Mouse (Mus musculus): ENCODE data around the gene Naa35. TPM values are rescaled to one million over a fixed set of nuclear protein-coding genes. Genes with fewer than 3 reads are reported as not detected.

Naa35 gene
- polyA plus RNA-seq, 1 experiment from 2014 or later, result 120 TPM

DNA sequence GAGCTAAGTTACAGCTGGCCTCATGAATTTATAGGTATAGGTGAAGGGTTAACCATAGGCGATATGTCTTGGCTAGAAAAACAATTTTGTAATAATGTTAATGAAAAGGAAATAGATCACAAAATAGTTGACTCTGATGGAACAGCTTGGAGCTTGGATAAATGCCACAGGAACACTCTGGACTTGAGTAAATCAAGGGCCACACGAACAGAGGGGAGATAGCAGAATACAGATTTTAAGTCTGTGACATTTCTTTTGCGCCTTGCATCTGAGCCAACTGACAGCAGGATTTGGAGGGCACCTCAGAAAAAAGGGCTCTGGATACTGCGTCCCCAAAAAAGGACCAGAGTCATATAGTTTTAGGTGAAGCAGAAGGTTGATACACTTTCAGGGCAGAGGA lies 20.6 kb upstream of the Naa35 start:
- Histone ChIP-seq H3K4me2 (replicated peaks; ENCODE audit: low read depth, low read length) (no peak overlapping the region), H3K36me3 (ENCODE audit: control insufficient read depth, insufficient read depth, low read length) (no peaks in the 10 kb centered on the region), H3K27ac (ENCODE audit: low read depth, low read length) (no peak overlapping the region), H3K27me3 (ENCODE audit: control insufficient read depth, insufficient read depth, low read length) (no peaks in the 10 kb centered on the region), H3K9ac (ENCODE audit: low read depth, low read length) (no peak overlapping the region), H3K4me1 (replicated peaks; ENCODE audit: control insufficient read depth, insufficient read depth, low read length) (no peaks in the 10 kb centered on the region), H3K9me3 (ENCODE audit: control insufficient read depth, low read length) (no peaks in the 10 kb centered on the region), H3K4me3 (ENCODE audit: low read depth, low read length) (no peak overlapping the region)
- 93% methylated on average over 4 of the region's 4 CpGs for WGBS
- ATAC-seq (ENCODE audit: low FRiP score), result no peak
- no peak for DNase-seq (ENCODE audit: low spot score)

DNA sequence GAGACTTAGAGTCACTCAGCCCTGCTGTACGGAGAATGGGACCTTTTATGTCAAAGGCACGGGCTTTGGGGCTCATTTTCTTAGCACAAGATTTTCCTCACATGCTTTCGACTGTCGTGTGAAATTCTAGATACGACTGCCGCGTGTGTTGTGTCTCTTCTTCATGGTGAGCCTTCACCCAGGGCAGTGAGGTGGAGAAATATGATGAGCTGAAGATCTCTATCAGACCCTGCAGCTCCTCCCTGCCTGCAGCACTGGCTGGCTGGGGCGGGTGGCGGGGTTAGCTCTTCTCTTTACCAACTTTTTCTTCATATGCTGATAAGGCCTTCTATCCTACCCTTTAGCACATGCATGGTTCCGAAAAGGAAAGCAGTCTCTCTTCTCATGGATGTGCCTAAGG lies 20.1 kb upstream of the Naa35 start:
- ATAC-seq (ENCODE audit: low FRiP score), result no peak
- H3K4me2 ChIP-seq (replicated peaks; ENCODE audit: low read depth, low read length), result no peak overlapping the region
- H3K27ac ChIP-seq (ENCODE audit: low read depth, low read length), result no peak overlapping the region
- no peaks in the 10 kb centered on the region for H3K36me3 ChIP-seq (ENCODE audit: control insufficient read depth, insufficient read depth, low read length)
- no peak for DNase-seq (ENCODE audit: low spot score)
- 80% methylated on average over 10 of the region's 10 CpGs for WGBS
- no peaks in the 10 kb centered on the region for H3K4me1 ChIP-seq (replicated peaks; ENCODE audit: control insufficient read depth, insufficient read depth, low read length)
- H3K9ac ChIP-seq (ENCODE audit: low read depth, low read length), result no peak overlapping the region
- H3K4me3 ChIP-seq (ENCODE audit: low read depth, low read length), result no peak overlapping the region
- no peaks in the 10 kb centered on the region for H3K27me3 ChIP-seq (ENCODE audit: control insufficient read depth, insufficient read depth, low read length)
- no peaks in the 10 kb centered on the region for H3K9me3 ChIP-seq (ENCODE audit: control insufficient read depth, low read length)

DNA sequence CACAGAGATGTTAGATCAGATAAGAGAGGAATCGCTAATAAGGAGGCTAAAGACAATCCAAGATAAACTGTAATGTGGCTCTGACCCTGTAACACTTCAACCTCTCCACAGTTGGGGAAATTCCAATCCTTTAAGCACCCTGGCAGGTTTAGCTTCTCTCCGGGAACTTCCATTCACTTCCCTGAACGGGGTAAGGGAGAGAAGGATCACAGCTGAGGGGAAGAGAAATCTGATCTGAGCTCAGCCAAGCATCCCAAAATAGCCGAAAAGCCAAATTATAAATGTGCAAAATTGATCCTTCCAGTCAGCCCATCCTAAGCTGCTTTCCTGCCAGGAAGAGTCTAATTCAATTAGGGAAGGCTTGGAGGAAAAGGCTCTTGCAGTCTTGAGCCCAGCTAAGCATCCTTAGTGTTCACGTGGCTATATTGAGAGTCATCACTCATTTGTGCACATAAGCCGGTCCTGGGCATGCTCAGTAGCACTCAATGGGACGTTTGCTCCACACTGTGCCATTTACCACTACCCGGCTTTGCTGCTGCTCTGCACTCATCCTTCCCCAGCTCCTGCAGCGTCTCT lies 19.0 kb upstream of the Naa35 start:
- Histone ChIP-seq H3K4me3 (ENCODE audit: low read depth, low read length) (no peak overlapping the region), H3K9me3 (ENCODE audit: control insufficient read depth, low read length) (no peaks in the 10 kb centered on the region), H3K27ac (ENCODE audit: low read depth, low read length) (no peak overlapping the region), H3K4me1 (replicated peaks; ENCODE audit: control insufficient read depth, insufficient read depth, low read length) (no peaks in the 10 kb centered on the region), H3K4me2 (replicated peaks; ENCODE audit: low read depth, low read length) (no peak overlapping the region), H3K27me3 (ENCODE audit: control insufficient read depth, insufficient read depth, low read length) (no peaks in the 10 kb centered on the region), H3K9ac (ENCODE audit: low read depth, low read length) (no peak overlapping the region), H3K36me3 (ENCODE audit: control insufficient read depth, insufficient read depth, low read length) (no peaks in the 10 kb centered on the region)
- DNase-seq (ENCODE audit: low spot score) (no peak), ATAC-seq (ENCODE audit: low FRiP score) (no peak)
- WGBS, result 71% methylated on average over 9 of the region's 9 CpGs

DNA sequence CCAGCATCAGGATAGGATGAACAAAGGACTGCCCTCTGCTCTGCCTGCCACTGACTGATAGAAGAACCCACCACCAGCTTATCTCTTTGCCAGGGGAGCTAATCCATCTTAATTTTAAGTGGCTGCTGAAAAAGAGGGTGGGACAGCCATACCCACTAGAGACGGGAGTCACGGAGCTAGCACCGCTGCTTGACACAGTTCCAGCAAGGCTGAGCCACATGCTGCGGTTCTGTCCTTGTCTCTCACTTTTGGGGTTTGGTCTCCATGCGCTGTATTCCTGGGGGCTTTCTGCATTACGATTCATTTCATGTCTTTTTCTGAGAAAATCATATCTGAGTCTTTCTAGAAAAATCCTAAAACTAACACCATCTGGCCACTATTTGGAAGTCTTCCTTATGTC lies 14.0 kb upstream of the Naa35 start:
- Histone ChIP-seq H3K9me3 (ENCODE audit: control insufficient read depth, low read length) (no peaks in the 10 kb centered on the region), H3K9ac (ENCODE audit: low read depth, low read length) (no peak overlapping the region), H3K4me2 (replicated peaks; ENCODE audit: low read depth, low read length) (no peak overlapping the region), H3K27ac (ENCODE audit: low read depth, low read length) (no peak overlapping the region), H3K27me3 (ENCODE audit: control insufficient read depth, insufficient read depth, low read length) (no peaks in the 10 kb centered on the region), H3K4me1 (replicated peaks; ENCODE audit: control insufficient read depth, insufficient read depth, low read length) (no peaks in the 10 kb centered on the region), H3K36me3 (ENCODE audit: control insufficient read depth, insufficient read depth, low read length) (no peaks in the 10 kb centered on the region), H3K4me3 (ENCODE audit: low read depth, low read length) (no peak overlapping the region)
- ATAC-seq (ENCODE audit: low FRiP score) (no peak), DNase-seq (ENCODE audit: low spot score) (no peak)
- 94% methylated on average over 6 of the region's 6 CpGs for WGBS

DNA sequence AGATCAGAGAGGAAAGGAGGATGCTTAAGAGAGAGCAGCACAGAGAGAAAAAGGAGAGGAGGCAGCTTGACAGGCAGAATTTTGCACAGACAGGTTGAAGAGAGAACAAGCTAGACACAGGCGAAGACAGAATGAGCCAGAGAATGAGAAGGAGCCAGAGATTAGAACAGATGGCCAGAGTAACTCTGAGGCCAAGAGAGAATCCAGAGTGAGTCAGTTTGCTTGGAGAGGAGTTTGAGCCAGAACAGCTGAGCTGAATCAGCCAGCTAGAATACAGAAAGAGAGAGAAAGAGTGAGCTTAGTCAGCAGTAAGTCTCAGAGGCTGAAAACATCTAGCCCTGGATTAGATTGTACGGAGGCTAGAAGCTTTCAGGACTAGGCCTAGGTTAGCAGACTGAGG lies 12.5 kb upstream of the Naa35 start:
- Histone ChIP-seq H3K9me3 (ENCODE audit: control insufficient read depth, low read length) (no peaks in the 10 kb centered on the region), H3K4me2 (replicated peaks; ENCODE audit: low read depth, low read length) (no peak overlapping the region), H3K4me3 (ENCODE audit: low read depth, low read length) (no peak overlapping the region), H3K27ac (ENCODE audit: low read depth, low read length) (no peak overlapping the region), H3K4me1 (replicated peaks; ENCODE audit: control insufficient read depth, insufficient read depth, low read length) (no peaks in the 10 kb centered on the region), H3K9ac (ENCODE audit: low read depth, low read length) (no peak overlapping the region), H3K27me3 (ENCODE audit: control insufficient read depth, insufficient read depth, low read length) (no peaks in the 10 kb centered on the region), H3K36me3 (ENCODE audit: control insufficient read depth, insufficient read depth, low read length) (no peaks in the 10 kb centered on the region)
- no peak for DNase-seq (ENCODE audit: low spot score)
- 87% methylated on average over 2 of the region's 2 CpGs for WGBS
- no peak for ATAC-seq (ENCODE audit: low FRiP score)

DNA sequence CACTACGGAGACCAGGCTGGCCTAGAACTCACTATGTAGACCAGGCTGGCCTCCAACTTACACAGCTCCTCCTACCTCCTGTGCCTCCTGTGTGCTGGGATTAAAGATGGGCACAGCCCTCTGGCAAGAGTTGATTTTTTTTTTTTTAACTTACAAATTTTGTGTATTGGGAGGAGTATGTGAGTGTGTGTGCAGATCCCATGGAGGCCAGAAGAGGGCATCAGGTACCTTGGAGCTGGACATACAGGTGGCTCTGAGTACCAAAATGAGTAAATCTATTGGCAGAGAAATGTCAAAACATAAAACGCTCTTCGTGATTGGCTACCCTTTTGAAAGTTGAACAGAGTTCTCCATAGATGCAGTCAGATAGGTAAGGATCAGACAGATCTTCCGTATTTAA lies 4.1 kb upstream of the Naa35 start:
- H3K27ac ChIP-seq (ENCODE audit: low read depth, low read length), result no peak overlapping the region
- DNase-seq (ENCODE audit: low spot score) (no peak), ATAC-seq (ENCODE audit: low FRiP score) (no peak)
- H3K4me2 ChIP-seq (replicated peaks; ENCODE audit: low read depth, low read length), result no peak overlapping the region
- no peaks in the 10 kb centered on the region for H3K36me3 ChIP-seq (ENCODE audit: control insufficient read depth, insufficient read depth, low read length)
- H3K4me3 ChIP-seq (ENCODE audit: low read depth, low read length), result no peak overlapping the region
- H3K4me1 ChIP-seq (replicated peaks; ENCODE audit: control insufficient read depth, insufficient read depth, low read length), result no peaks in the 10 kb centered on the region
- no peaks in the 10 kb centered on the region for H3K27me3 ChIP-seq (ENCODE audit: control insufficient read depth, insufficient read depth, low read length)
- no peaks in the 10 kb centered on the region for H3K9me3 ChIP-seq (ENCODE audit: control insufficient read depth, low read length)
- no peak overlapping the region for H3K9ac ChIP-seq (ENCODE audit: low read depth, low read length)
- 92% methylated on average over 4 of the region's 4 CpGs for WGBS

DNA sequence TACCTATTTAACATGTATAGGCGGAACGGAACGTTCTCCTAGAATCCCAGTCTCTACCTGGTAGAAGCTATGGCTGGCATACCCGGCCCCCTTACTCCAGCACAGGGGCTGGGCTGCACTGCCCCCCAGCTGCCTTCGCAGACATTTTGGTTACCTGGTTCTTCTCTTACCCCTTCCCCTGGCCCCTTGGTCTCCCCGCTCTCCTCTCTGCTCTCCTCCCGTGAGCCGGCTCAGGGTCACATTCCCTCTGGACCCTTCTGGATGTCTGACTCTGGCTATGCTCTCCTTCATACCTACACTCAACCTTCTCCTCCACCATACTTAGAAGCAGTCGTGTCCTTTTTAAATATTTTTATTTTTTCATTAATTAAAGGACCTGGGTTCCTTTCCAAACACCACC lies 578 bp upstream of the Naa35 start:
- peak overlapping the region; percentile 89 for H3K4me3 ChIP-seq (ENCODE audit: low read depth, low read length)
- ATAC-seq (ENCODE audit: low FRiP score), result peak; percentile 69
- H3K4me2 ChIP-seq (replicated peaks; ENCODE audit: low read depth, low read length), result peak overlapping the region; percentile 79
- peak overlapping the region; percentile 65 for H3K9ac ChIP-seq (ENCODE audit: low read depth, low read length)
- no peaks in the 10 kb centered on the region for H3K9me3 ChIP-seq (ENCODE audit: control insufficient read depth, low read length)
- WGBS, result 4% methylated on average over 9 of the region's 9 CpGs
- no peaks in the 10 kb centered on the region for H3K36me3 ChIP-seq (ENCODE audit: control insufficient read depth, insufficient read depth, low read length)
- H3K27me3 ChIP-seq (ENCODE audit: control insufficient read depth, insufficient read depth, low read length), result no peaks in the 10 kb centered on the region
- peak overlapping the region; percentile 61; the same call in 1 of the 2 replicates for H3K27ac ChIP-seq (ENCODE audit: low read depth, low read length)
- peak; percentile 54 for DNase-seq (ENCODE audit: low spot score)
- H3K4me1 ChIP-seq (replicated peaks; ENCODE audit: control insufficient read depth, insufficient read depth, low read length), result 0 out of 2 replicates have a peak, but pooled peaks cover 2% of the 10 kb centered on the region

DNA sequence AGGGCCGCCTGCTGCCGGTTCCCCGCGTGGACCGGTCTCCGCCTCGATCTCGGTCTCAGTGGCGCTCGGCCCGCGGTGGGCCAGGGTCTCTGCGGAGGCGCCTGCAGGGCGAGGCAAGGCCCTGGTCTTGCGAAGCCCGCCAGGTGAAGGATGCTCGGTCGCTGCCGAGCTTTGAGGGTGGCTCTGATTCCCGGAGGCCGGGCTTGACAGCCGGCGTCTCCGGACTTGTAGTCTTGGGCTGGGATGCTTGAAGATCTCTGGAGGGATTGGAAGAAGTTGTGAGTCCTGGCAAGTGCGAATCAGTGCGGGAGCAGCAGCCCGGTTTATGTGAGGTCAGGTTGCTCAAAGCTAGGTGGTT lies 568 bp downstream of the Naa35 start:
- Histone ChIP-seq H3K27ac (ENCODE audit: low read depth, low read length) (peak overlapping the region; percentile 61), H3K9ac (ENCODE audit: low read depth, low read length) (peak overlapping the region; percentile 86), H3K27me3 (ENCODE audit: control insufficient read depth, insufficient read depth, low read length) (no peaks in the 10 kb centered on the region), H3K4me3 (ENCODE audit: low read depth, low read length) (peak overlapping the region; percentile 89), H3K4me2 (replicated peaks; ENCODE audit: low read depth, low read length) (peak overlapping the region; percentile 71), H3K9me3 (ENCODE audit: control insufficient read depth, low read length) (no peaks in the 10 kb centered on the region), H3K36me3 (ENCODE audit: control insufficient read depth, insufficient read depth, low read length) (no peaks in the 10 kb centered on the region), H3K4me1 (replicated peaks; ENCODE audit: control insufficient read depth, insufficient read depth, low read length) (0 out of 2 replicates have a peak, but pooled peaks cover 2% of the 10 kb centered on the region)
- ATAC-seq (ENCODE audit: low FRiP score), result no peak
- no peak for DNase-seq (ENCODE audit: low spot score)
- under 1% methylated on average over 24 of the region's 28 CpGs for WGBS

DNA sequence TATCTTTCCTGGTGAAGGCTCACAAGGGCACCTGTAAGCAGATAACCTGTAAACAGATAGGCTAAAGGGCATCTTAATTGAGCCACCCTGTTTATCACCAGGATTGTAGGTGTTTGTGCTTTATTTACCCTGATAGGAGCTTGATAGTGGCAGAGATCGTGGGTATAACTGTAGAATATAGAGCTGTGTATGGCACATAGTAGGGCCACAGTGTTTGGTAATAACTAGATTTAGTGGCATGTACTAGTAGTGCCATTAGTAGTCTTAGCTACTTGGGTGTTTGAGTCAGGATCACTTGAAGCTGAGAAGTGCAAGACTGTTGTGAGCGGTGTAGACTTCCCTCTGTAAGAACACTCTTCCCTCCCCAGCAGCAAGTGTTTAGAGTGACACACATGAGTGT lies 2.1 kb downstream of the Naa35 start:
- Histone ChIP-seq H3K4me2 (replicated peaks; ENCODE audit: low read depth, low read length) (no peak overlapping the region), H3K9me3 (ENCODE audit: control insufficient read depth, low read length) (no peaks in the 10 kb centered on the region), H3K4me1 (replicated peaks; ENCODE audit: control insufficient read depth, insufficient read depth, low read length) (0 out of 2 replicates have a peak, but pooled peaks cover 2% of the 10 kb centered on the region), H3K4me3 (ENCODE audit: low read depth, low read length) (no peak overlapping the region), H3K27ac (ENCODE audit: low read depth, low read length) (no peak overlapping the region), H3K27me3 (ENCODE audit: control insufficient read depth, insufficient read depth, low read length) (no peaks in the 10 kb centered on the region), H3K9ac (ENCODE audit: low read depth, low read length) (no peak overlapping the region), H3K36me3 (ENCODE audit: control insufficient read depth, insufficient read depth, low read length) (no peaks in the 10 kb centered on the region)
- 92% methylated on average over 2 of the region's 2 CpGs for WGBS
- DNase-seq (ENCODE audit: low spot score), result no peak
- ATAC-seq (ENCODE audit: low FRiP score), result no peak

All from hindbrain, embryonic 11.5 days (tissue).